Mouse (Mus musculus) G1E (cell line): ENCODE data around the gene Mrto4.

ENCODE experiments used
- CTCF ChIP-seq: IDR thresholded peaks from 2 replicates; pipeline ENCODE4 v1.5.1; 2012; ENCODE audit warnings: low read depth, low read length, inconsistent platforms, mixed read lengths
- GATA1 ChIP-seq: IDR thresholded peaks from 2 replicates; pipeline ENCODE4 v1.6.1; 2012; ENCODE audit warnings: borderline replicate concordance, low read length, inconsistent platforms, mixed read lengths
- GATA2 ChIP-seq: IDR thresholded peaks from 2 replicates; pipeline ENCODE4 v1.6.1; 2012; ENCODE audit warnings: low read depth, low read length, inconsistent platforms, borderline replicate concordance
- POLR2AphosphoS5 ChIP-seq: IDR thresholded peaks from 2 replicates; pipeline ENCODE4 v1.6.1; 2012; ENCODE audit warnings: low read depth, low read length, inconsistent platforms; ENCODE audit not compliant: insufficient replicate concordance
- TAL1 ChIP-seq: conservative IDR thresholded peaks from 2 replicates; pipeline ENCODE4 v1.6.1; 2012; ENCODE audit warnings: low read depth, low read length, inconsistent platforms, mixed read lengths

DNA sequence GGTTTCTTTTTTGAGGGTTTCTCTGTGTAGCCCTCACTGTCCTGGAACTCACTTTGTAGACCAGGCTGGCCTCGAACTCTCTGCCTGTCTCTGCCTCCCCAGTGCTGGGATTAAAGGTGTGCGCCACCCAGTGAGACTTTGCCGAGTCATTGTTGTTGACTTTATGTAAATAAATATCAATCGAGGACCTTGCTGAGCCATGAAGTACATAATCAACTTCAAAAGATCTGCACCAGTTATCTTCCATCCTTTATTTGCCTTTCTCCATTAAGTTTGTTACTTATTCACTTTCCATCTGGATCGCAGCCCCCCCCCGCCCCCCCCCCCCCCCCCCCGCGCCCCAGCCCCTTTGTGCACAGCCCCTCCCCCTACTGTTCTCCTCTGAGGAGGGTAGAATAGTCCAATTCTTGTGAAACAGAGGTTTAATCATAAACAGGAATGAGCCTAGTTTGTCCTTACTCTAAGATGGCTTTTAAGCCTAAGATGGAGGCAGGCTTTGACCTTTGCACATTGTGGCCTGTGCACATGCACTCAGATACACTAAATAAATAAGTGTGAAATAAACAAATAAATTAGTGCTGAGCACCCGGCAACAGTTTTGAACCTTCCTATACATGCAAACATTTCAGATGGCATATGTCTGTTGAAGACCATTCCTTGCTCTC lies 17.6 kb downstream of the Mrto4 start:
- no peak for TF ChIP-seq CTCF
- TF ChIP-seq GATA1: no peak
- TF ChIP-seq GATA2: no peak
- TF ChIP-seq POLR2AphosphoS5: no peak
- no peak for TF ChIP-seq TAL1
